Mouse (Mus musculus) kidney, postnatal 4 days (tissue): ENCODE results near the gene Cers5.
"Not testable (repeated sequence)": the region's sequence is repeated elsewhere in the genome, so short reads cannot be mapped to it uniquely, and the experiment has no call there.

Experiments
- DNase-seq, 2 experiments: peaks; one replicate each; pipeline ENCODE4 v3.0.0; 2021; ENCODE audit warnings: mixed read lengths in 2 of 2

The Cers5 gene

DNA sequence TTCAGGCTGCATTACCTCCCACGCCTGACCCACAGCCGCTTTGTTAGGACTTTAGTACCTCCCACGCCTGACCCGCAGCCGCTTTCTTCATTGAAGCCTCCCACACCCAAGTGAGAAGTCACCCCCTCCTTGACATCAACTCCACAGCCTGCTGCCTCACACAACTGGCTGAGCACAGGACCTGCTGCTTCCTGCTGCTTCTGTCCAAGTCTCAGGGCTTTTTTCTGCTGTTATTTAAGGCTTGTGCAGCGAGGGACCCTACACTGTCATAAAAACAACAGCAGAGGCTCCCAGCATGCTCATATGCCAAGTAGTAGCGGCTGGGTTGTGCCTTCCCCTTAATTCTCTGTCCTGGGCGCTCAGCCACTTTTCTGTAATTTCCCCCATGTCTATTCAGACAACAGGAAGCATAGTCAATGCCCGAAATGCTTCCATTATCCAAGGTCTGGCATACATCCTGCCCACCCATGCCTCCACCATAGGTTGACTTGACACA is 15.0 kb upstream of the Cers5 start:
- peak; percentile 63 to 79 for DNase-seq

DNA sequence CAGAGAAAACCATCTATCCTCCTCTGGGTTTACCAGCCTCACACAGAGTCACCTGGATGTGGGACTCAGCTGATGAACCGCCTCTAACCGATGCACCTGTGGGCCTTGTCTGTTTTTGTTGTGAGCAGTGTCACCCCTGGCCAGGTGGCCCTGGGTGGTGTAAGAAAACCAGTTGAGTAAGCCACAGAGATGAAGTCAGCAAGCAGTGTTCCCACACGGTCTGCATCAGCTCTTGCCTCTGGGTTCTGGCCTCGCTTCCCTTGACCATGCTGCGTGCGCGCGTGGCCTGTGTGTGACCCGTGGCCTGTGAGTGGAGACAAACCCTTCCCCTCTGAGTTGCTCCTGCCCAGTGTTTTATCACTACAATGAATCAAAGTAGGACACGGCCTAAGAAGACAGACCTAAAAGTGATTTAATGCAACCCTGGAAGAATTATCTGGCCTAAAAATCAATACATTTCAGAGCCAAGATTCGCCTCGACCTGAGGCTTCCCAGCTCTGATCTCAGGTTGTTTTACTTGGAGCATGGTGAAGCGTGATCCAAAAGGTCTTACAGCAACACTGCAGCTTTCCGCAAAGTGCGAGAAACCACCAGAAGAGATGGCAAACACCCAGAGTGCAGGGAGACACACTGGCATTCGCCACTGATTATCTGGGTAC is 6.1 kb upstream of the Cers5 start:
- DNase-seq, result no peak

DNA sequence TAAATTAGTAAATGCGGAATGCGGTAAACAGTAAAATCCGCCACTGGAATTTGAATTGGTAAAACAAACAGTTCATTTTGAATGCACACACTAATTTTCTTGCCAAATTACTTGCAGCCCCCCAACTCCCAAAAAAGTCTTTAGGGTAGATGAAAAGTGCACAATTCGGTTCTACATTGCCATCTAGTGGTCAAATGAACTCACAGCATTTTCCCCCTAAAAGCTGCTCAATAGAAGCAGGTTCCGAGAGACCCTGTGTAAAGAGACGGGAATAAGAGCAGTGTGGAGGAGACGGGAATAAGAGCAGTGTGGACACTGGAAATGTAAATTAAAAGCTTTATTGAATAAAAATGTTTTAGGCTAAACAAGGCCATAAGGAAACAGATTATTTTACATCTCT is 5.5 kb upstream of the Cers5 start:
- peak in 1 of 2 experiments; percentile 24 for DNase-seq

DNA sequence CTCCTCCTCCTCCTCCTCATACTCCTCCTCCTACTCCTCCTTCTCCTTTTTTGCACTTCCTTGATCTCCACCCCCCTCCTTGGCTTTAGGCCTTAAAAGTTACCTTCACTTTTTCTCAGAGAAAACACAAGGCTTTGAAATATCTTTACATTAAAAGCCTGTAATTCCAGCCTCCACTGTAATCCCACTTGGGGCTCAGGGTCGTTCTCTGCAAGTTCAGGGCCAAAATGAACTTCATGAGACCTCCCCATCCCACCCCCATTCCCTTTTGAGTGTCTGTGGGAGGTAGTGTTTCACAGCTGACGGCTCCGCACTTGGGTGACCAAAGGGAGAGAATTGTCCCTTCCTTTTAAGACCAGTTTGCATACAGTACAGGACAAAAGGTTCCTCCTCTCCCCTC is 240 bp upstream of the Cers5 start:
- DNase-seq, result peak in 1 of 2 experiments; percentile 9

DNA sequence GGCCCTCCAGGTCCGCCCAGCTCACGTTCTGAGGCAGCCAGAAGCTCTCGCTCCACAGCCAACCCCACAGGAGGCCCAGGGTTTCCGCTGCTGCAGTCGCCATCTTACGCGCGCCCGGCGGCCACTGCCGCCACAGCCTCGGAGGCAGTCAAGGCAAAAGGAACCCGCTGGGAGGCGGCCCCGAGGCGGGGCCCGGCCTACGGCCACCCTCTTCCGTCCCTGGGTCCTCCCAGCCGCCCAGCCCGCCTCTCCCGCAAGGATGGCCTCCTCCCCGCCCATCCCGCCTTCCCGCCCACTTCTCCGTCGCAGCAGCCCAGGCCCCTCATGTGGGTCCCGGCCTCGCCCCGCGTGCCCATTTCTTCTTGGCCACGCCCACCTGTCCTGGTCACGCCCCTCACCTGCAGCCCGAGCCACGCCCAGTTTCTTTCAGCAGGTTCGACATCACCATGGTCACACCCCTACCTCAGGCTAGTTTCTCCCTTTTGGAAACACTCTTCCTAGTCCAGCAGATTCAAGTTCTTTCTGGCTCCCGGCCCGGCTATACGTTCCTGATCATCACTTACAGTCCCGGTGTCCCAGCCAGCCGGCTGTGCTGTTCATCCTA is 306 bp downstream of the Cers5 start:
- peak; percentile 93 to 95 for DNase-seq

DNA sequence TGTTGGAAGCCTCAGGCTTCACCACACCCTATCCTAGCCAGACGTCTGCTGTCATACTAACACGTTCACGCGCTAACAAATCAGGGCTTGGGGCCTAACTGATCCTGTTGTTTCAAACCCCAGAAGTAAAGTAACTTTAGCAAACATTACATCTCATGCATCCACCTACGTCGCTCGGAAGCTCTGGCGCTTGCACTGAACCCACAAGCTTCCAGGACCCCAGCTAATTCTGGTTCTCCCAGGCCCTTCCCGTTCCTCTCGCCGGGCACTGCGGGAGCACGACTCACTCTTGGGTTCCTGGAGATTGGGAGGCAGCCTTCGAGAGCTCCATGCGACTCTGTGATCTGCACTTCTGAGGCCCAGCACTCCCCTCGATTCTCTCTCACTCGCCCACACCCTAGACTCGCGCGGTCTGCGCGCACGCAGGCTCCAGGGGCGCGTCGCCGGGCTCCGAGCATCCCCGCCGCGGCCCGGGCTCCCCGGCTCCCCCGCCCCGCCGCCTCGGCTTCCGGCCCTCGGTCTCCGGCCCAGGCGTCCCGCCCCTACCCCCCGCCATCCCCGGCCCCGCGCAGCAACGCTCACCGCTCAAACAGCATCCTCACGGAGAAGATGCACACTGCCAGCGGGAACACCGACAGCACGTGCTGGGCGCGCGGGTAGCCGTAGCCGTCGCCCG is 946 bp downstream of the Cers5 start:
- DNase-seq, result no peak

DNA sequence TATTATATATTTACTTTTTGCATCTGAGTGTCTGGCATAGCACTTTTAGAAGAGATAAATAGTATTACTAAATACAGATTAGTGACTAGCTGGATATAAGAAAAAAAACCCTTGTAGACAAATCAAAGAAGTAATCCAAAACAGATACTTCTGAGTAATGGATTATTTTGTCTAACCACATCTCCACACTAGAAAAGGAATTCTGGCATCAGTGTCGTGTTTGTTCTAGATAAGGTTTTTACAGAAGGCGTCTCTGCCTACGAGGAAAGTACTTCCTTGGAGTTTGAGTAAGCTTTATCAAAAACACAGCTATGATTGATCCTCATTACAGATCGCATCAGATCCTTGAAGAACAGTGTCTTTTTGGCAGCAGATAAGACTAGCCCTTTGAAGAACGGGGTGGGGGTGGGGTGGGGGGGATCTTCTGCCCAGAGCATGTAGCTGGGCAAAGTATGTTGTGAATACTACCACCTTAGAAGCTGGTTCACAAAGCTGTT is 1.6 kb downstream of the Cers5 start:
- no peak for DNase-seq

DNA sequence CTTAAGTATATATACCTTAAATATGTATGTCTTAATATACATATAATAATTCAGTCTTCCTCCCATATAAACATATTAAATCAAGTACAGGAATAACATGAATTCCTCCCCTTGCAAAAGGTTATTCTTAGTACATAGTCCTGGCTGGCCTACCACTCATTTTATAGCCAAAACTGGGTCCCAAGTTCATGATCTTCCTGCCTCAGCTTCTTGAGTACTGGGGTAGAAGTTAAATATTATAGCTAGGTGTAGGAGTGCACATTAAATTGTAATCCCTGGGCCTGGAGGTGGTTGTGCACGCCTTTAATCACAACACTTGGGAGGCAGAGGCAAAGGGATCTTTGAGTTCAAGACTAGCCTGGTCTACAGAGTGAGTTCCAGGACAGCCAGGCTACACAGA is 3.9 kb downstream of the Cers5 start:
- DNase-seq, result no peak

DNA sequence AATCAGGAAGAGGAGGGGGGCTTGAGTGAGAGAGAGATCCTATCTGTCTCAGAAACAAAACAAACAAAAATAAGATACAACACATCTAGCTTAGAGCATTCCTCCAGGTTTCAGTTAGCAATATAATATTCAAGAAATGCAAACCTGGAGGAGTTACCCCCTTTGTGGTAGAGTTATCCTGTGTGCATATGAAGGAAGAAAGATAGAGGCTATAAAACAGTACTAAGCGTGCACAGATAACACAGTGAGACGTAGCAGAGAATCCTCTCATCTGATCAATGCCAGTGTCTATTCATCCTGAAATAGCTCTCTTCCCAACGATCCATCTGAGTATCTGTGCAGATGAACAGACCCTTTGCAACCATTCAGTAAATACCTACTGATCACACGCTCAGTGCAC is 5.2 kb downstream of the Cers5 start:
- no peak for DNase-seq

DNA sequence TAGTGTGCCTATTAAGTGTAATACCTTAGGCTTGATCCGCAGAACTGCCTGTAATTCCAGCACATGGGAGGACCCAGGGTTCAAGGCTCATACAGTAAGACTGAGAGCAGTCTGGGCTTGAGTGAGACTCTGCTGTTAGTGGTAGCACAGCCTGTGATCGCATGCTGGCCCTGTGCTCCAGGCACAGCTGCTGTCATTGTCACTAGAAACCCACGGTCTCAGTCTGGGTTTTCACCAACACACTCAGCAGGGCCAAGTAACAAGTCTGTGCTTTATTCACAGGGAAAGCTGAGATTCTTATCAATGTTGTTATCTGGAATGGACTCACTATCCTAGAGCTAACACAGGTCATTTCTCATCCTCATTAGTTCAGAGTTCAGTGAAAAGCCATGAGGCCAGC is 18.5 kb downstream of the Cers5 start:
- DNase-seq, result no peak

DNA sequence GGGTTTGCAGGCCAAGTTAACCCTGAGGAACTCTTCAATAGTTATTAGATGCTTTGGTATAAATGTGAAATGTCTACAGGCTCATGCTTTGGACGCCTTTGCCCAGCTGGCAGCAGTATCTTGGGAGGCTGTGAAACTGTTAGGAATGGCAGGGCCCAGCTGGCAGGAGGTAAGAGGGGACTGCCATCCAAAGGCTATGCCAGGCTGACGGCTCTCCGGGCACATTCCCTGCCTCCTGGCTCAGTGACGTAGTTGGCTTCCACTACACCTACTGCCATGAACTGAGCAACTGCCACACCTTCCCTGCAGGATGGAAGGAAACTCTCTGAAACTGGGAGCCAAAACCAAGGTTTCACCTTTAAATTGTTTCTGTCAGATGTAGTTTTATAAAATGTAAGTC is 32.5 kb downstream of the Cers5 start:
- DNase-seq, result no peak

DNA sequence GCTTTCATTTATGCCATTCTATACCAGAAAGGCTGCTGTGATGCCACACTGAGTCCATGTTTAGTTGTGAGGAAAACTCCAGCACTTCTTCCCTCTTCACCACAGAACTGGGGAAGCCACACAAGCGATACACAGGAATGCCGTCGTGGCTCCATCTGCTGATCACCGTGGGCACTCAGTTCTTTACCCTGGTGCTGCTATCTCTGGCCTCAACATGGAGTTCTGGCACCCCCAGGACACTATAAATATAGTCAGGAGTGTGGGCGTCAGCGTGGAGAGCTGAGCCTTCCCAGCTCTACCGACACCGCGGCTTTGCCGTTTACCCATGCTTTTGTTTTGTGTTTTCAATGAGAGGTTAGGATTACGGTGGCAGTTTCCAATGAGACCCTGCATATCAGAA is 36.0 kb downstream of the Cers5 start:
- no peak for DNase-seq

DNA sequence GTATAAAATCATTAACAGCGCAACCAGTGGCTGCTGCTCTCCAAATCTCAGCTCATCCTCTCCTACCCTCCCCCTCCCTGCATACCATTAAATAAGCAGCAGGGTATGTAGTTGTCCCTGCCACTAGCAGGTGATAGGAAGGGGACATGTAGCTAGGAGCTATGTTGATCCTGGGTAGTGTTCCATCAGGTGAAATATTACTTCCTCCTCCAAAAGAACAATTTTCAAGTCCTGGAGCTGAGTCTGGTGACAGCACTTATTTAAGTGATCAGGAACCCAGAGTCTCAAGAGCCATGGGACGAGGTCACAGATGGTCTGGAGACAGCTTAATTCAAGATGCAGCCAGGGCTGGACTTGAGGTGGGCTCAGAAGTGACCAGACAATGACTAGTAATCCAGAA is 37.1 kb downstream of the Cers5 start:
- peak; percentile 99 to 100 for DNase-seq

DNA sequence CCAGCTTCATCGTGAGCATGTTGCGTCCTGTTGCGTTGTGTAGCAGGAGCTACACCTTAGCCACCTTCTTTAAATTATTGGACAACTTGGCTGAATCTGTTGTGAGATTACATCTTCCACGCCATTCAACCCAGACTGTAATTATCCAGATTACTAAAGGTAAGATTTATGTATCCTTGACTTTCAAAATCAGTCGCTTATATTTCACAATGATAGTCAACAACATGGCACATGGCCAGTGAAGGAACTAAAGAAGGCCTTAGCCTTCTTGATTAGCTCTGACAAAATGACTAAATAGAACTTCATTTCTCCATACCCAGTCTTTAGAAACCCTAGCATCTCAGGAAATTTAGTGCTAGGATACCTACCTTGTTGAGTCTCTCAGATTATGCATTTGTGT is 39.5 kb downstream of the Cers5 start:
- DNase-seq, result no peak

DNA sequence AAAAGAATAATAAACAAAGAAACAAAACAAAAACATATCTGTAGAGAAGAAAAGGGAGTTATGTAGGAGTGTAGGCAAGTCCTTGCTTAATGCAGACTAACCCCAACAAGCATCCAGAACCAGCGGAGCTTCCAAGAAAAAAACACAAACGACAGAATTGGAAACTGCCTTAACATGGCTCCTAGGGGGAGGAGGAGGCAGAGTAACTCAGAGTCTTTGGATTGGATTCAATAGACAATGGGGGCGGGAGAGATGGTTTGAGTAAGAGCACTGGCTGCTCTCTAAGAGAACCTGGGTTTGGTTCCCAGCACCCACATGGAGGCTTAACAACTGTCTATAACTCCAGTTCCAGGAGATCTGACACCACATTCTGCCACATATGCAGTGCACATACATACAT is 41.0 kb downstream of the Cers5 start:
- no peak for DNase-seq

DNA sequence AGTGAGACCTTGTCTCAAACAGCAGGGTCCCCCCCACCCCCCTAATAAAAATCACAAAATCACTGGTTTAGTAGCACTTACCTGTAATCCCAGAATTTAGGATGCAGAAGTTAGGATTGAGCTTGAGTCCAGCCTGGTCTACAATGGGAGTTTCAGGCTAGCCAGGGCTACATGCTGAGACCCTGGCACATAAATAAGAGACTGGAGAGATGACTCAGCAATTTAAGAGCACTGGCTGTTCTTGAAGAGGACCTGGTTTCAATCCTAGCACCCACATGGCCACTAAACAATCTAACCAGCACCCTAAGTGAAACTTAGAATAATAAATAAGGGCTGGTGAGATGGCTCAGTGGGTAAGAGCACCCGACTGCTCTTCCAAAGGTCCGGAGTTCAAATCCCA is 41.5 kb downstream of the Cers5 start:
- no peak for DNase-seq

DNA sequence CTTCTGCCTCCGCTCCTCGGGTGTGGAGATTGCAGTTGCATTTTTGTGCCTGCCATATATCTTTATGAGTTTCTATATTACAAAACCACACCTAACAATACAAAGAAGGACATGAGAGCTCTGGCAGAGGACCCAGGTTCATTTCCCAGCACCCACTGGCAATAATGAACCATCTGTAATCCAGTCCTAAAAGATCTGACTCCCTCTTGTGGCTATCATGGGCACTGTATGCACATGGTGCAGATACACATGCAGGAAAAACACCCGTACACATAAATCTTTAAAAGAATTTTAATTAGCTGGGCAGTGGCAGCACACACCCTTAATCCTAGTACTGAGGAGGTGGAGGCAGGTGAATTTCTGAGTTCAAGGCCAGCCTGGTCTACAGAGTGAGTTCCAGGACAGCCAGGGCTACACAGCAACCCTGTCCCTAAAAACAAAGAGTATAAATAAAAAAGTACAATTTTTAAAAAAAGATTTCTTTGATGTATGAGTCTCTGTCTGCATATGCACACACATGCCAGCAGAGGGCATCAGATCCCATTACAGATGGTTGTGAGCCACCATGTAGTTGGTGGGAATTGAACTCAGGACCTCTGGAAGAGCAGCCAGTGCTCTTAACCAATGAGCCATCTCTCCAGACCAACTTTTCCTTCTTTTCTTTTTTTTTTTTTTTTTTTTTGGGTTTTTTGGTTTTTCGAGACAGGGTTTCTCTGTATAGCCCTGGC is 43.5 kb downstream of the Cers5 start:
- no peak for DNase-seq

DNA sequence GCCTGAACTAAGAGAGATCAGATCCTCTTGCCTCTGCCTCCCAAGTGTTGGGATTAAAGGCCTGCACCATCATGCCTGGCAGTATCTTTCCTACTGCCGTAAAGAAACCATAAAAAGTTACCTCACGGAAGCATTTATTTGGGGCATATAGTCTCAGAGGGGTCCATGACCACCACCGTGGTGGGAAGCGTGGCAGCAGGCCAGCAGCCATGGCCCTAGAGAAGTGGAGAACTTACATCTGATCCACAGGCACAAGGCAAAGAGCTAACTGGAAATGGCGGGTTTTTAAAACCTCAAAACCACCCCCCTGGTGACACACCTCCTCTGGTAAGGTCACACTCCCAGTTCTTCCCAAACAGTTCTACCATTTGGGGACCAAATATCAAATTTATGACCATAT is 44.5 kb downstream of the Cers5 start:
- DNase-seq, result no peak

DNA sequence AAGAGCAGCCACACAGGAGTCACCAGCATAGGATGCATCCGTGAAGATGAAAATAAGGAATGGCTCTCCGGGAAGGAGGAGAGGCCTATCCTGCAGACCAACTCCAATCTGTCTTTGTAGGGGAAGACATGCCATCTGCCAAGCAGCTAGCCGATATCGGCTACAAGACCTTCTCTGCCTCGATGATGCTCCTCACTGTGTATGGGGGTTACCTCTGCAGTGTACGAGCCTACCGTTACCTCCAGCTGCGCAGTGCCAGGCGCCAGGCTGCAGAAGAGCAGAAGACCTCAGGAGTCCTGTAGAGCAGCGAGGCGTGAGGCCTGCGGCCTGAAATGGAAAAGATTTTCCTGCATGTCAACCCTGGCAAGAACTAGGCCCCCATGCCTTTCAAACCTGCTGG is 45.2 kb downstream of the Cers5 start:
- DNase-seq, result no peak

DNA sequence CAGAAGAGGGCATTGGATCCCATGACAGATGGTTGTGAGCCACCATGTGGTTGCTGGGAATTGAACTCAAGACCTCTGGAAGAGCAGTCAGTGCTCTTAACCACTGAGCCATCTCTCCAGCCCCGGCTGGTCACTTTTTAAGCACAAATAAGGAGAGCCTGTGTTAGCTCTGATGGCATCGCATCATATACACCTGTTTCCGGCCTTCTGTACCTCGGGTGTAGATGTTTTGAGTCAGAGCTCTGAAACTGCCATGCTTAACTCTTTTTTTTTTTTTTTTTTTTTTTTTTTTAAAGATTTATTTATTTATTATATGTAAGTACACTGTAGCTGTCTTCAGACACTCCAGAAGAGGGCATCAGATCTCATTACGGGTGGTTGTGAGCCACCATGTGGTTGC is 45.6 kb downstream of the Cers5 start:
- DNase-seq, result not testable (repeated sequence)

DNA sequence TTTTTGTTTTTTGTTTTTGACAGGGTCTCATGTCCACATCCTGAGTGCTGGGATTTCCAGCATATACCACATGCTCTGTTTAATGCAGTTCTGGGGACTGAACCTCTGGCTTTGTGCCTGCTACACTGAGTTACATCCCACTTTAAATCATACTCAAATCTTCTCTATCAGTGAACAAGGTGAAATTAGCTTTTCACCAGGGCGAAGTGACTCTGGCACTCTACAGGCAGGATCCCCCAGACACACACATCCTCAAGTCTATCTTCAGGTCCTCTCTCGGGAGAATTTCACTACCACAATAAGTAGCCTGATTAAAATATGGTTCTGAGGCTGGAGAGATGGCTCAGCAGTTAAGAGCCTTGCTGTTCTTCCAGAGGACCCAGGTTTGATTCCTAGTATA is 46.1 kb downstream of the Cers5 start:
- DNase-seq, result no peak

DNA sequence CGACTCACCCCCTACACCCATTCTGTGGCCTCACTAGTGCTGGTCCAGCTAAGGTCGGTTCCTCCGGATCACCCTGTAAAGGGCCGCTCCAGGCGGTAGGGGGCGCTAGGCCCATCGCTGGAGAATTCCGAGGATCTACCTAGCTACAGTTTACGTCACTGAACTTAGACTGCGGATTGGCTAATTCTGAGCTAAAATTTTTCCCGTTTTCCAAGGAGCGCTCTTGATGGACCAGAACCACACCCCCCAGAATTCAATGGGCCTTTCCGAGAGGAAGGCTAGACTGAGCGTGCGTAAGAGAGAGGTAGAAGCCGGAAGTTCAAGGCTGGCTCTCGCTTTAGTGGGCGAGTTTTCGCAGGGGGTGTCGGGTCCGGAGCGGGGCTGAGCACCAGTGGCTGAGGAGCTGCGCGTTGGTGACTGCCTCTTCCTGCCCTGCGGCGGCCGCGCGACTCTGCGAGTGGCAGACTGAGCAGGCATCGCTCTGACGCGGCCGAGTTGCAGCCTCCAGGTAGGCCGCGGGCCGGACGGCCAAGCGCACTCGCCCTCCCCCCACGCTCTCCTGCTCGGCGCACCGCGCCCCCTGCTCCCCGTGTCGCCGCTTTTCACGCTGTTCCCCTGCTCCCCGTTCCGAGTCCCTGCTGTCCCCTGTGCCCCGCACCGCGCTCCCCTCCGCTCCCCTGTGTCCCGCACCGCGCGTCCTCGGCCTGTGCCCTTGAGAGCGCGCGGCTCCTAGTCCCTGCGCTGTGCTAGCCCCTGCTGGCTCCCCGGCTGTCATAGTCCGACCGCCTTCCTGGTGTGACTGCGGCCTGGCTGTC is 47.1 kb downstream of the Cers5 start, which contains the start of gene Cox14:
Gene Cox14, plus strand, starts transcription at position 278 of the 815 bp plus-strand sequence.
- peak; percentile 92 to 94 for DNase-seq
